Mouse (Mus musculus) common myeloid progenitor, adult 5-6 weeks (primary cell): ENCODE results near the gene Cyp2ab1. TPM values are rescaled to one million over a fixed set of nuclear protein-coding genes. Genes with fewer than 3 reads are reported as not detected.
"Not testable (repeated sequence)": the region's sequence is repeated elsewhere in the genome, so short reads cannot be mapped to it uniquely, and the experiment has no call there.

Source experiments
- ATAC-seq: replicated peaks from 2 replicates; pipeline ENCODE4 v1.8.0; 2016; ENCODE audit warnings: low read depth, mild to moderate bottlenecking, moderate TSS enrichment, inconsistent platforms; ENCODE audit not compliant: poor library complexity, severe bottlenecking
- total RNA-seq: library from RNA; stranded (forward); fragments of 200-1000, 187-1606 nt; gene quantifications from 2 replicates; pipeline ENCODE4 v1.2.3, GENCODE M21; 2017

Gene Cyp2ab1
- 1.1 TPM in 2 replicates for total RNA-seq

GRCm38 (mm10) chr16:20325286-20325685, at the start of gene Cyp2ab1:
TSS of gene Cyp2ab1 (minus strand) at chr16:20325404.
- 0 out of 2 replicates have a peak, but pooled peaks have one; percentile 50 for ATAC-seq

- no peak for ATAC-seq
Measured at GRCm38 (mm10) chr16:20371731-20372130, 46.5 kb upstream of the Cyp2ab1 start.

GRCm38 (mm10) chr16:20368221-20368620, 43.0 kb upstream of the Cyp2ab1 start:
- no peak for ATAC-seq

GRCm38 (mm10) chr16:20362121-20362520, 36.9 kb upstream of the Cyp2ab1 start:
- ATAC-seq, result no peak

GRCm38 (mm10) chr16:20361496-20361895, 36.3 kb upstream of the Cyp2ab1 start:
- ATAC-seq, result not testable (repeated sequence)

GRCm38 (mm10) chr16:20359643-20360295, 34.6 kb upstream of the Cyp2ab1 start:
- no peak for ATAC-seq

- ATAC-seq, result peak; percentile 89
Measured at GRCm38 (mm10) chr16:20357837-20358236, 32.6 kb upstream of the Cyp2ab1 start.

GRCm38 (mm10) chr16:20354762-20355161, 29.6 kb upstream of the Cyp2ab1 start:
- no peak for ATAC-seq

- ATAC-seq, result no peak
Measured at GRCm38 (mm10) chr16:20354011-20354410, 28.8 kb upstream of the Cyp2ab1 start.

- ATAC-seq, result no peak
Measured at GRCm38 (mm10) chr16:20345464-20345863, 20.3 kb upstream of the Cyp2ab1 start.

- no peak for ATAC-seq
Measured at GRCm38 (mm10) chr16:20338616-20339015, 13.4 kb upstream of the Cyp2ab1 start.

- no peak for ATAC-seq
Measured at GRCm38 (mm10) chr16:20334918-20335317, 9.7 kb upstream of the Cyp2ab1 start.

- ATAC-seq, result no peak
Measured at GRCm38 (mm10) chr16:20328306-20328705, 3.1 kb upstream of the Cyp2ab1 start.

- ATAC-seq, result no peak
Measured at GRCm38 (mm10) chr16:20323907-20324306, 1.3 kb downstream of the Cyp2ab1 start.

- ATAC-seq, result 0 out of 2 replicates have a peak, but pooled peaks have one; percentile 29
Measured at GRCm38 (mm10) chr16:20322274-20322673, 2.9 kb downstream of the Cyp2ab1 start.

GRCm38 (mm10) chr16:20316770-20317169, 8.4 kb downstream of the Cyp2ab1 start:
- peak; percentile 95 for ATAC-seq

GRCm38 (mm10) chr16:20315266-20315665, 9.9 kb downstream of the Cyp2ab1 start:
- no peak for ATAC-seq

- ATAC-seq, result no peak
Measured at GRCm38 (mm10) chr16:20312272-20312671, 12.9 kb downstream of the Cyp2ab1 start.

- peak; percentile 91 for ATAC-seq
Measured at GRCm38 (mm10) chr16:20301770-20302649, 23.2 kb downstream of the Cyp2ab1 start, which contains the start of gene Parl. TSS of gene Parl (minus strand) at chr16:20302387.

GRCm38 (mm10) chr16:20300076-20300475, 25.1 kb downstream of the Cyp2ab1 start:
- ATAC-seq, result no peak

GRCm38 (mm10) chr16:20280238-20280637, 45.0 kb downstream of the Cyp2ab1 start:
- no peak for ATAC-seq
